Mouse (Mus musculus) adrenal gland, postnatal 14 days (tissue): ENCODE data around the gene Map3k7cl. TPM values are rescaled to one million over a fixed set of nuclear protein-coding genes. Genes with fewer than 3 reads are reported as not detected.

Experiments
- DNase-seq: peaks from one replicate; pipeline ENCODE4 v3.0.0; 2021; ENCODE audit warnings: mixed read lengths
- long read RNA-seq, 2 experiments: library from polyadenylated mRNA; stranded (forward); transcript quantifications; one replicate each; pipeline ENCODE4 v2.0.0; 2021
- total RNA-seq: library from RNA; stranded (reverse); gene quantifications from 2 replicates; pipeline ENCODE4 v1.2.3, GENCODE M21; 2021

Map3k7cl gene
- 1.2 and 2.3 TPM in 2 replicates for total RNA-seq
- long read RNA-seq, experiment 1: 0 reads
- long read RNA-seq, experiment 2: 0 reads

DNA sequence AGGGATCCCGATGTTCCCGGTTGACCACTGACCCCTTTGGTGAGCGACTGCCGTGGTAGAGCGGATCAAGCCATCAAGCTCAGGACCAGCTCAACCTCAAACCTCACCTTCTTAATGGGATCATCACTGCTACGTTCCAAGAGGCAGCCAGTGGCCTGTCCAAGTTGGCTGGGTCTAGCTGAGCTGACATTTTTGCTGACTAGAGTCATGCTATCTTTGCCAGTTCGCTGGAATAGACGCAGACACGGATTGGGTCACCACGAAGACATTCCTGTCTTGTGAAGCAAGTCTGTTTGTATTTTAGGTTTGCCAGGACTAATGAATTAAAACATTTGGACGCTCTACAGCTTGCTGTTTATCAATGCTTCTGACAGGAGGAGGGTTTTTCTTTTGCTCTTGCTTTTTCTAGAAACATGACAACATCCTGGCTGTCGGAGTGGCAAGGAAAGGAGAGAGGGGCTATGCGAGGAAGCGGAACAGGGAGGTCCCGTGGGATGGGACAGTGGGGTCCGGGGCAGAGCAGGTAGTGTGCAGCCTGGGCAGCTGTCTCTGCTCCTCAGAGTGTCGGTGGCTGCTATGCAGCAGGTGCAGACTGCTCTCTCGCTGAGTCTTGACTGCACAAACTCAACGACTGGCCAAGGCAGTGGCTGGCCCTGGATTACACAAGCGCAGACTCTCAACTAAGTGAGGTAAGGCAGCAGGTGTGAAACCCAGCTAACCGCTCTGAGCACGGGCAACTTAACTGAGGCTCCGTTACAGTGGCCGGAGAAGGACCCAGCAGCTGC, at the start of gene Map3k7cl:
TSS of gene Map3k7cl (plus strand) at position 424 of the 785 bp plus-strand sequence.
- peak; percentile 45 for DNase-seq

DNA sequence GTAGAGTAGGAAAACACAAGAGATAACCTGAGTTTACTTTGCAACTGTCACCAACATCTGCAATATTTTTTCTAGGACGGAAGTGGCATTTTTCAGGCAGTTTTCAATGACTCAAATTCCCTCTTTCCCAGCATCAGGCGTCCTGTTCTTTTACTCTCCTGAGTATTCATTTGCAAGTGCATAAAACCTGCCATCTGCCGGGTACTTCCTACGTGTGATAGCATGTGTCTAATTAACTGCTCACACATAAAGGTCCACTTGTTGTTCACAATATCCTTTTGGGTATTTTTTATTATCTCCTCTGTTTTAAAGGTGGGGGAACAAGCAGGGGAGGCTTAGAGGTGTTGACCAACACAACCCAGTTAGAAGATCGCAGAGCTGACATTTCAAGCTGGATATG, 41.4 kb upstream of the Map3k7cl start:
- no peak for DNase-seq

DNA sequence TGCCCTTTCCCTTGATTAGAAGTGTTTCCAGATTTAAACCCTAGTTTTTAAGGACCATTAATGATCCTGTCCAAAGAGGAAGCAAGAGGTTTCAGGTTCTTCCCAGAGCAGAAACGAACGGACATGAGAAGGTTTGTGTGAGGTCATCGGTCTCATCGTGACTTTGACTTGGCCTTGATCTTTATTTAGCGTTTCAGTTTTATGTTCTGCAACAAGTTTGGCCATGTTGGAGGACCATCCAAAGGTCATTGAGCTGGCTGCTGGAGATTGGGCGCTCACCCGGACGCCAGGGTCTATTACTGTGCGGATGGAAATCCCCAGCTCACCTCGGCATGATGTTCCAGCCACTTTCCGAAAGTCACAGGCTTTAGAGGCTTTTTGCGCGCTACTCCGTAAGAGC, 40.8 kb upstream of the Map3k7cl start:
- no peak for DNase-seq

DNA sequence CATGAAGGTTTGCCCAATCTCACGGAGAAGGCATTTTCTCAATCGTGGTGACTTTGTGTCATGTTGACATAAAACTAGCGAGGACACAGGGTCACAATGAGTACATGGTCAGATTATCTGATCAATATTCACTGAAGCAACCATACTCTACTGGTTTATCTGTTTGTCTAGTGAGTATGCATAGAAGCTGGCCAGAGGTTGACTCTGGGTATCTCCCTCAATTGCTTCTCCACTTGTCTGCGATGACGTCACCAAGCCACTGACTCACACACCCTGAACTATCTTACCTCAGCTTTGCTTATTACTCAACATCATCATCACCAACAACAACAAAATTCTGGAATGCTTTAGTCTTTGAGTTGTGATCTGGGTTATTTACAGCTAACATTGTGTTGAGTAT, 28.9 kb upstream of the Map3k7cl start:
- no peak for DNase-seq

DNA sequence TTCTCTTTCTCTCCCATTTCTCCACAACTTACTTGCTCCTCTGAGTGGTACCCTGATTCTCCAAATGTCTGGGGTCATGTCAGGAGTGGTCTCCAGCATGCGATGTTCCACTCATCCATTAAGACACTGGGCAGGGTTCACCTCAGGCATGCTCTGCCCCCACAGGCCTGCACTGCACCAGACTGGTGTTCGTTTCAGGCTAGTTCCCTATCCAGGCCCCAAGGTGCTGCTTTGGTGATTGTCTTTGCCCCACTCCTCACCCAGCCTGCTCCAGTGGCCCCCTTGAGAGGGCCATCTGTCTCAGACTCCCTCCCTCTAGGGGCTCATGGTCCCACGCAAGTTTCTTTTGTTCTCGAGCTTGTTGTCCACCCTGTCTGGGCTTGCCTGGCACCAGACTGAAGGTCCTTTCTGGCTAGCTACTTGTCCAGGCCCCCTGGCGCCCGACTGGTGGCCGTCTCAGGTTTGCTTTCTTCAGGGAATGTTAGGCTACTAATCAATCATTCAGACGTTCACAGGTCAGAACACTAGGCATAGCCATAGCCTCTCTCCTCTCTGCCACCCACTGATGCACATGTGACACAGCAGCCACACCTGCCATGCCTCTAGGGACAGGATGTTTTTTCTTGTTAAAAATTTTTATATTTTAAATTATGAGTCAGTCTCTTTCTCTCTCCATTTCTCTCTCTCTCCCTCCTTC, 25.4 kb upstream of the Map3k7cl start:
- DNase-seq: no peak

DNA sequence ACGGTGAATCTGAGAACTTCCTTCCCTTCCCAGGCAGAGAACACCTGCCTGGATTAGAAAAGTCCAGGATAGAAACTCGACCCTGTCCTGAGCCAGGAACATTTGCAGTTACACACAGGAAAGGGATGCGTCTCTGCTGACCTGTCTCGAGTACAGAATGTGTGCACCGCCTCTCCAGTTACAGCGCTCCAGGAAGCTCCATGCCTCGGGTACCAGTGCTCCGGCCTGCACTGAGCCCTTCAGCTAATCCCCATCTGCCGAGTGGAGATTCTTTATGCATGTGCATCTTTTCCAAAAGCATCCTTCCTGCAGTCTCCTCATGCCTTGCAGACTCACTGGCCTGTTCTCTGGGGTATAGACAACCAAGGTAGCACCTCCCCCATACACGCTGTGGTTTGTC, 24.4 kb upstream of the Map3k7cl start:
- DNase-seq: no peak

DNA sequence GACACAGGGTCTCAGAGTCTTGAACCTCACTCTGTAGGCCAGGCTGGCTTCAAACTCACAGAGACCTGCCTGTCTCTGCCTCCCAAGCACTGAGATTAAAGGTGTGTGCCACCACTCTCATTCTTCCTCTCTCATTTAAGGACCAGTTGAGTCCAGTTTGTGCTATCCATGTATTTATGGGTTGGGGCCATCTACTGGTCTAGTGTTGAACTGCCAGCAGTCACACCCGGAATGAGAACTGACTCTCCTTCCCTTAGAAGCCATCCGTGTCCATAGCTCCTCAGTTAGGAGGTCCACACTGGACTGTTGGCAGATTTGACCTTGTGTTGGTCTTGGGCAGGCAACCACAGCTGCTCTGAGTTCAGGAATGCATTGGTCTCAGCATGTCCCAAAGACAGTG, 4.8 kb upstream of the Map3k7cl start:
- DNase-seq: peak; percentile 26

DNA sequence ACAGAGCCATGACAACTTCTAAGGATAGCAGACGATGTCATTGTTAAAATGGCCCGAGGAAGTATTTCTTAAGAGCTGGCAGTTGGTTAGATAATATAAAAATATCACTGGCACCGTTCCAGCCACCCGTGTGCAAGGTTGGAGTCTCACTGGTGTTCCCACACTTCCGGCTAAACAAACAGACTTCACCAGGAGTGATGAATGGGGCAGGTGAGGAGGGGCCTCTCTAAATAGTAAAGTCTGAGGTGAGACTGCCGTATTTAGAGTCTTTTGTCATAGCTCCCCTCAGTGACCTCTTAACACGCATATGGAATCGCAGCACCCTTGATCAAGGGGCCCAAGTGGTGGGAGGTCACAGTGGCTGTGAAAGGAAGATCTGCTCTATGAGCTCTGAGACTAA, 3.2 kb downstream of the Map3k7cl start:
- DNase-seq: no peak

DNA sequence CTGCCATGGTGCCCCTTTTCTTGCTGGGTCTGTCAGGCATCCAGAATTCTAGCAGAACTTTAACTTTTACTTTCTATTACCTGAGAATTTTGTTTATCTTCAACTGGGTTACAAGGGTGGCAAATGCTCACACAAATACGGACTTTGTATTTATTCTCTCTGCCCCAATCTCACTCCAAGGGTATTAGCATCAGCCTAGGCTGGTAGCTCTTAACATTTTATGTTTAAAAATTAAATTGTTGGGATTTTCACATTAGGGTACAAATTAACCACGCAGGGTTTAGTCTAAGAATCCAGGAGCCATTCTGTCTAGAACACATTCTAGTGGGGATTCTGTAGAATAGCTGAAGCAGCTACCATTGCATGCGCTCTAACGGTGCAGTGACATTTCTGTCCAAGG, 8.4 kb downstream of the Map3k7cl start:
- no peak for DNase-seq

DNA sequence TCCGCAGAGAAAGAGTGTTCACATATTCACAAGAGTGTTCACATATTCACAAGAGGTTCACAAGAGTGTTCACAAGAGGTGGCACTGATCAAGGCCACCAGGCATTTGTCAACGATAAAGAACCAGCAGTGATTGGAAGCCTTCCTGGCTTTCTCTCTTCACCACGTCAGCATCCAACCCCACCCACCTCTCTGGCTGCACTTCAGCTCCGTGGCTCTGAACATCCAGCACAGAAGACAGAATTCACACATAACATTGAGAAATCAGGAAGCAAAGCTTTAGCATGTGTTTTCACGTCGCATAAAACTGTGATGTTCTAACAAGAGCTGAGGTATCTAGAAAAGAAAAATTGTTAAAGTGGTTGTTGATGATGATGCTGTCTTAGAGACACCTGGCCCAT, 10.4 kb downstream of the Map3k7cl start:
- DNase-seq: no peak

DNA sequence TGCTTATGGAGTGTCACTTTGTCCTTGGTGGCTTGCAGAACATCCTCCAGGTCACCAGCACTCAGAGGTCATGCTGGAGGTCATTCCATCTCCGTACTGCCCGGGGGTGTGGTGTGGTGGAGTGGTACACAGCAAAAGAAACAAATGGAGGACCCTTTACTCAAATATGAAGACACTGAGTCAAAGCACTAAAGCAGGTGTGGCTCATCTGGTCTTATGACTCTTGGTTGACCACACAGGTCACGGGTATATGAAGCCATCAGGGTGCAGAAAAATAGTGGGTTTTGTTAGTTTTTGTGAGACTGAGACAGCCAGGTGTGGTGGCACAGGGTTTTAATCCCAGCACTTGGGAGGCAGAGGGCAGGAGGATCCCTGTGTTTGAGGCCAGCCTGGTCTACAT, 11.4 kb downstream of the Map3k7cl start:
- no peak for DNase-seq

DNA sequence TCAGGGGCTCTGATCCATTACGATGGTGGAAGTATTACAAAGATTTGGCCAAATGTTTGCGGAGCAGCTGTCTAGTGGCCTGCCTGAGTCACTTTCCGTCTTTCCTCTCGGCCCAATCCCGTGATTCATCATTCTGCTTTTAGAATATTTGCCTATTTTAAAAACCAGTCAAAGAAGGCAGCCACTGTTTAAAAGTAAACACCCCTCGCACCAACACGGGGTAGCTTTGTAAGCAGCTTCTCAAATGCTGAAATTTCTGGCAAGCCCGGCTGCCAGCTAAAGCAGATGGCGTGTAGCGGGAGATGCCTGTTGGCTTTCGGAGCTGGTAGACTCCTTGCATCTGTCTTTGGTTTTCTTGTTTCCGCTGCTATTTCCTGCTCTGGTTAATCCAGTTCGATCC, 14.4 kb downstream of the Map3k7cl start:
- no peak for DNase-seq

DNA sequence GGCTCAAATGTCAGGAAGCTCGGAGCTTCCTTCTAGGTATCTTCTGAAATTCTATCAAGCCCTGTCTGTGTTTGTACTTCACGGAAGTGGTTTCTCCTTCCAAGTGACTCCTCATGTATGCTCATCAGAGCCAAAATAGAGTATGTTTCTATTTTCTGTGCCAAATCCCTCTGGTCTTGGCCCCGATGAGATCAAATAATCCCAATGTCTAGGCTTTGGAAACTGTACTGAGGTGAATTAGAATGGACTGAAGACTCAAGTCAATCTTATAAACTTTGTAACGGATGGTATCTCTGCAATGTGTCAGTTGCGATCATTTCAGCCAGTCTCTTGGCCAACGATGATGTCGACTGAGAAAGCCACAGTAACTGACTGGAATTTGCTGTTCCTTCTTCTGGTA, 15.1 kb downstream of the Map3k7cl start:
- DNase-seq: no peak

DNA sequence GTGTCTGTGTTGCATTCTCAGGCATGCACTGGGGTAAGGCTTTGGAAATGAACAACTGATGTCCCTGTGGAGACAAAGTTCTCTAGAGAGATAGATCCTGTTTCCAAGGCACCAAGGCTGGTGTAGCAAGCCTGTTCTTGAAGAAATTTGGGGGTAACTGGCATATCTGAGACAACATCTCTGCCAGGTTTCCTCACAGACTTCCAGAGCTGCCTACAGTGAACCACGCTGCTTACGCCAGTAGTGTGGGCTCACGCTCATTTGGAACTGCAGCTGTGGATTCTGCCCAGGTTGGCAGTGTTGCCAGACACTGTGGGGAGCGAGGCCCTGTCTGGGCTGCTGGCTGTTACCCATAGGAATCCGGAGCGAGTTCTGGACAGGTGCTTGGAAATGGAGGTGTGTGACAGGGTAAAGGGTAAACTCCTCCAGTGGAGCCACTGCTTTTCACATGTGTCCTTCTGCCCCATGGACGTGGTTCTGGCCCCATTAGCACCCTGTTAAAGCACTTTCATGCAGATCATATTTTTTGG, 16.5 kb downstream of the Map3k7cl start:
- peak; percentile 7 for DNase-seq

DNA sequence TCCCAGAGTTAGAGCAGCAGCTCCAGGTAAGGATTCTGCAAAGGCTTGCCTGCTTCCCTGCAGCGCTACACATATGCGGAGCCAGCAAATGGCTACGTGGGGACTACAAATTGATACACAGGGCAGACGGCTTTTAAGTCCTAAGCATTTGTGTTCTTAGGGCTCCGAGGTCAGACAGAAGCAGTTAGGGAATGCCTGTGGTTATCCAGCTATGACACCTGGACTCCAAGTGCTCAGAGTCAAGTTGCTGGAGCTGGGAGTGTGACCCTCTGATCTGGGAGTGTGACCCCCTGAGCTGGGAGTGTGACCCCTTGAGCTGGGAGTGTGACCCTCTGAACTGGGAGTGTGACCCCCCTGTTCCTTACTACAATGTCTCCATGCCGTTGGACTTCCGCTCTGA, 17.2 kb downstream of the Map3k7cl start:
- no peak for DNase-seq

DNA sequence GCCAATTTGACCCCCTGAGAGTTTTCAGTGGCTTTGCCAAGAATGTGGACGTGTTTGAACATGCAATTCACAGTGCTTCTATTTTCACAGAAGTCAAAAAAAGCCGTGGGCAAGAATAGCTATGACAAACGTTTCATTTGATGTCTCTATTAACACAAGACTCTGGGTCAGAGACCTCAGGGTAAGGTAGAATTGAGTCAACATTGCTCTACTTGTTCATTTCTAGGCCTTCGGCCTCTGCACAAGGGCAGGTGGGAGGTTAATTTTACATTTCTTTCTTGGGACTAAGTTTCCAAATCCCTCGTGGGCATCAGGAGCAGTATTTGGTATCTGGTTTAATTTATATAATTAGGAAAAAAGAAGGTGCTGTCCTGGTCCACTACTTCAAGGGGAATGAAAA, 20.3 kb downstream of the Map3k7cl start:
- DNase-seq: no peak

DNA sequence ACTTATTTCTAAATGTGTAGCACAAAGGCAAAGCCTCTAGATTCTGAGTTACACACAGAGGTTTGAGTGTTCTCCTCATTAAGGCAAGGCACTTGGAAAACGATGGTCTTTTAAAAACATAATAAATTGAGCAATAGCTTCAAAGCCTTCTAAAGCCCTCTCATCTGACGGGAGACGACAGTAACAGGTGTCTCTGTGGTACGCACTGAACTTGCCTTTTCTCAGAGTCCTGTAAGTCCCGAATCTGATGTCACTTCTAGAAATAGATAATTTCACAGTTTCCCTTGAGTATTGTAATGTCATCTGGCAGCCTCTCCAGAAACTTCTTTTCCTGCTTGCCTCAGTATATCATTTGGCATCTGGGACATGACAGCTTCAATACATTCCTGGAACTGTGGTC, 21.0 kb downstream of the Map3k7cl start:
- no peak for DNase-seq

DNA sequence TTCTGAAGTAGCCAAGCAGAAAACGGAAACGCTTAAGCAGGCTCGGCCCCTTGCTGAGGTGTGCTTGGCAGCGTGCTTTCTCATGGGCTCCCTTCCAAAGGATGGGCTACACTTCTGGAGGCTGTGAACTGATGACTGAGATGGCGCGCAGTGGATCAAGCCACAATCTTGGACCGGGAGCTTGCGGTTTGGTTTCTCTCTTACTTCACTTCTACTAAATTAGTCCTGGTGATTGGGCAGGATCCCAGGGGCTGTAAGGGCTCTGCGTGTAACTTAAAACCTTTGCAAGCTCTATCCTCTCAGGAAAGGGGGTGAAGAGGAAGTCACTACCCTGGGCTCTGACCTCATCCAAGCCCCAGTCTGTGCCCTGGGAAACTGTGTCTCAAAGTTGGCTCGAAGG, 22.5 kb downstream of the Map3k7cl start:
- no peak for DNase-seq

DNA sequence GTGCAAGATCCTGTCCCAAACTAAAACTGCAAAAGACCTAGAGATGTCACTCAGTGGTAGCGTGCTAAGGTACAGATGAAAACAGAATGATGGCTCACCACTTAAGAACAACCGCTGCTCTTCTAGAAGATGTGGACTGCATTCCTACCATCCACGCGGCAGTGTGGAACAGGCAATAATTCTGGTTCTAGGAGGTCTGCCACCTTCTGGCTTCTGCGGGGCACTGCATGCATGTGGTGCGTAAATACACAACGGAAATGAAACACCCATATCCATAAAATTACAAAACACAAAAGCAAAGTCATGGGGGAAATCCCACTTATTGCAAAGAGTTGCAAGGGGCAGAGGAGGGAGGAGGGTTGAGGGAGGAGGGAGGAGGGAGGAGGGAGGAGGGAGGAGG, 25.8 kb downstream of the Map3k7cl start:
- DNase-seq: no peak

DNA sequence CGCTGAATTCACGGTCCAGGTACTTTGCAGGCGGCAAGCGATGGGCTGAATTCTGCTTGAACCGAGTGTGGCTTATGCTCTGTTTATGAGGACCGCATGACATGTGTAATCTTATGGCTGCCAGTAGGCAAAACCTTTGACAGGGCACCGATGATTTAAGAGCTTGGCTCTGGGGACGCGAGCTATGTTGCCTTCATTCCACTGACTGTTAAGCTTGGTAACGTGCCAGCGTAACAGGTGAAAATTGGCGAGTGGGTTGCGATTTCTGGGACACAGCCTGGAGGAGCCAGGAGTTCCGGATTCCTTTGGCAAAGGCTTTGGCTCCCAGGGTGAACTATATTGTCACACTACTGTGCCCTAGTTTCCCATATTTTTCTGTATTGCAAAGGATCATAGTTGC, 26.3 kb downstream of the Map3k7cl start:
- DNase-seq: no peak

DNA sequence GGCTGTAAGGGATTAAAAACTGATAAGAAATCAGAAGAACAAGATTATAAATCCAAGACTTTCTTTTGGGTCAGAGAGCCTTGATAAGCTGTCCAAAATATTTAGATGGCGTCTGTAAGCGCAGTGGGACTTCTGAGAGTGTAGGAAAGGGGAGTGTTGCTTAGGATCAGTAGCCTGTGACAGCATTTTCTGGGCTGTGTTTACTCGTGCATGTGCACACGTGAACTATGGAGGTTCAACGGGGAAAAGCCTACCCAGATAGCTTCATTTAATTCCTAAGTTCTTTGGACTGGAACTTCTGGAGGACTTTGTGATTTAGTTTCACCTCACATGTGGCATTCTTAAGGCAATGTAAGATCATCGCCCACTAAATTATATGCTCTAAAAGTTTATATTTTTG, 29.6 kb downstream of the Map3k7cl start:
- DNase-seq: no peak

DNA sequence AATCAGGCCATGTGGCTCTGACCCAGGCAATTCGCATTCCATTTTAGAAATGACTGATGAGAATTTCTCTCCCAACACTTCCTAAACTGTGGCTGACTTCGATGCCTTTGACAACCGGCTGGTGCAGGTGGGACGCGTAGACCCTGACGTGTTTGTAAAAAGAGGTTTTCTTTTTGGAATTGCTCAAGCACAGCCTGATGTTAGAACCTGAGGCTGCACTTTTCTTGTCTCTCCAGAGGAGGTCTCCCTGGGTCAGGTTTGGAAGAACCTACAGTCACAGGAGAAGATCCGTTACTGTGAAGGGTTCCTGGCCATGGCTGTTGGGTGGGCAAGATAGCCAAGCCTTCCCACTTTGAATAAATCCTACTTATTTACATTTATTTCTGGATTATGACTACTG, 31.5 kb downstream of the Map3k7cl start:
- peak; percentile 31 for DNase-seq

DNA sequence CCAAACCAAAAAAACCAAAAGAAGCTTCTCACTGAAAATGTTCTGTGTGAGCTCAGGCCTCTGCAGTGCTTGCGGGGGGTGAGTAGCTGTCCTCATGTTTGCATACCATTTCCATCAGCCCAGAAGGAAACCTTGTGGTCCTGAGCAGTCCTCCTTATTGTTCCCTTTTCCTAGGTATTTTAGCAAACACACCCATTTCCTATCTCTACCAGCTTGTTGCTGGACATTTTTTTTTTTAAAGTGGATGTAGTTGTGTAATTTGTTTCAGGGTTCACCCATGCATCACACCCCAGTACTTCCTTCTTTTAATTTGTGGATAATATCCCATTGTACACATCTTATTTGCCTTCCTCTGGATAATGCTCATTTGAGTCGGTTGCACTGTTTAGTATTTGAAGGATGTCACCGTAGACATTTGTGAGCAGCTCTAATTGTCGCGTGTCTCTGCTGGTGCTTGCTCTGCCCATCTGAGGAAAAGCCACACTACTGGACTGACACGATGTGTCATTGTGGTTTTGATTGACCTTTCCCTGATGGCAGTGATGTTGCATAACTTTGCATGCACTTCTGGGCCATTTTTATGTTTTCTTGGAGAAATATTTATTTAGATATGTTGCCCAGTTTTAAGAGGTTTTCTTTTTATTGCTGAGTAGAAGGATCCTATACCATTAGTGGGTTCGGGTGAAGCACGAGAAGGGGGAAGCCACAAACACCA, 32.6 kb downstream of the Map3k7cl start:
- no peak for DNase-seq
